In the genomic region with DNA sequence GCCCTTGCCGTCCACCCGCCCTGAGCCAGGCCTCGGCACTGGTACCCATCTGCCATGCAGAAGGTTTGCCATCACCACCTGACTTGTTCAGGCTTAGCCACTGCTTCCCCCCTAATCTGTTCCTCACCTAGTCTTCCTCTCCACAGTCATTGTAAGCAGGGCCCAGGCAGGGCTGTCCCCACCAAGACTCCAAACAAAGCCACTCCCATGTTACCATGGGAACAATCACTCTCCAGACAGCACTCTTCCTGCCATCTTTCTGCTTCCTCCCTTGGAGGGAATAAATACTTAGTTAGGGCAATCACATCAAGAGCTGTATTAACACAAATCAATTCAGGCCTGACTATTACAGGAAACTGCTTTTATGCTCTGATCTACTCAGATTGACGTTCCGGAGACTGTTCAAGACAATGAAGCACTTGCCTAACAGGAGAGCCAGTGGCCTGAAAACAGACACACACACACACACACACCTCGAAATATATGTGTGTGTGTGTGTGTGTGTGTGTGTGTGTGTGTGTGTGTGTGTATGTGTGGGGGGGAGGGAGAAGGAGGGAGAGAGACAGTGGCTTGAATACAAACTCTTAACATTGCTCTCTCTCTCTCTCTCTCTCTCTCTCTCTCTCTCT, we compare ENCODE assay signal across 8 mouse cellular contexts. TPM values are rescaled to one million over a fixed set of nuclear protein-coding genes. Genes with fewer than 3 reads are reported as not detected.
DNase-seq lines count a peak whose midpoint lies in the region; ATAC-seq and TF ChIP-seq lines count a peak whose summit lies in the region.
"Had no signal": no experiment of that assay in that cellular context is flagged by ENCODE, and none has a peak within 500 bp of the region (broad histone marks: within the 10 kb centered on the region; RNA-seq: fewer than 3 reads in every experiment).

No protein-coding gene starts in this region.

- ATAC-seq in forebrain, embryonic 15.5 days (replicated peaks), result peak; percentile 95
- no peak for ATAC-seq in inflammation-experienced regulatory T-cells, adult 6 months

- H3K4me1 ChIP-seq in forebrain, embryonic 15.5 days, result peaks cover 6% of the 10 kb centered on the region

- 0 out of 2 replicates have a peak overlapping the region, but pooled peaks have one; percentile 28 for H3K27ac ChIP-seq in forebrain, embryonic 15.5 days (replicated peaks)

- no peaks in the 10 kb centered on the region for H3K36me3 ChIP-seq in forebrain, embryonic 15.5 days

- H3K4me3 ChIP-seq in forebrain, embryonic 15.5 days, result no peak overlapping the region

- WGBS in forebrain, embryonic 15.5 days, result 29% methylated on average over 6 of the region's 6 CpGs

- no peaks in the 10 kb centered on the region for H3K27me3 ChIP-seq in forebrain, embryonic 15.5 days

- H3K9ac ChIP-seq in forebrain, embryonic 15.5 days (replicated peaks), result no peak overlapping the region

- DNase-seq in brain, embryonic 14.5 days (ENCODE audit: low read depth), result peak; percentile 88
- DNase-seq in induced T-regulatory cell, adult 2 months (ENCODE audit: low read depth), result peak; percentile 15
- peak; percentile 44 for DNase-seq in lung, postnatal 14 days
- DNase-seq in yolk sac, embryonic 10.5 days (ENCODE audit: low spot score), result peak; percentile 22
- no peak for DNase-seq in thymus, postnatal 0 days (ENCODE audit: low spot score)

- TF ChIP-seq POLR2A in brain, embryonic 14.5 days (IDR thresholded peaks at IDR 0.05; ENCODE audit: borderline replicate concordance, extremely low read depth, insufficient read depth, insufficient read length, poor library complexity, severe bottlenecking), result no peak

- H3K9me3 ChIP-seq in forebrain, embryonic 15.5 days, result no peaks in the 10 kb centered on the region

- no peak overlapping the region for H3K4me2 ChIP-seq in forebrain, embryonic 15.5 days (replicated peaks)

- no peak for TF ChIP-seq CTCF in brain, embryonic 14.5 days (IDR thresholded peaks at IDR 0.05; ENCODE audit: borderline replicate concordance, extremely low read depth, insufficient read depth, insufficient read length)

RNA-seq across cellular contexts. Expression of gene Agr2, which starts 10.9 kb away (rescaled TPM):
- polyA plus RNA-seq in brain, embryonic 14.5 days (2012; rRNA removed), result not detected in 2 replicates
- not detected in 2 replicates for polyA plus RNA-seq in forebrain, embryonic 15.5 days (2015; fragmentation: Nextera tagmentation; extraction: Ambion mirVana)
- not detected for polyA plus RNA-seq in inflammation-experienced regulatory T-cells, adult 6 months (2017; shearing (Covaris generic))
- 8.7 and 12.5 TPM in 2 replicates for polyA plus RNA-seq in thymus, postnatal 0 days (2015; fragmentation: Nextera tagmentation; extraction: Ambion mirVana)
- polyA plus RNA-seq: spleen, adult 2 months had no signal

RNA-seq across cellular contexts. Expression of gene Agr3, which starts 56.4 kb away (rescaled TPM):
- polyA plus RNA-seq in brain, embryonic 14.5 days (2012; rRNA removed), result 0.09 TPM in 1 of 2 replicates, not detected in the other
- polyA plus RNA-seq in forebrain, embryonic 15.5 days (2015; fragmentation: Nextera tagmentation; extraction: Ambion mirVana), result not detected in 2 replicates
- polyA plus RNA-seq in inflammation-experienced regulatory T-cells, adult 6 months (2017; shearing (Covaris generic)), result not detected
- 0.39 TPM in 1 of 2 replicates, not detected in the other for polyA plus RNA-seq in thymus, postnatal 0 days (2015; fragmentation: Nextera tagmentation; extraction: Ambion mirVana)
- polyA plus RNA-seq: spleen, adult 2 months had no signal
